Mouse (Mus musculus) adrenal gland, postnatal 10 days (tissue): ENCODE results near the gene Ift80. TPM values are rescaled to one million over a fixed set of nuclear protein-coding genes. Genes with fewer than 3 reads are reported as not detected.
"Not testable (repeated sequence)": the region's sequence is repeated elsewhere in the genome, so short reads cannot be mapped to it uniquely, and the experiment has no call there.

Experiments used
- DNase-seq: peaks from one replicate; pipeline ENCODE4 v3.0.0; 2021; ENCODE audit warnings: mixed read lengths
- microRNA-seq: library from miRNA; unstranded; fragments of <30 nt; microRNA quantifications from one replicate; pipeline ENCODE4 v1.2.0, GENCODE M21; 2021
- total RNA-seq, 2 experiments: library from RNA; stranded (reverse); gene quantifications; 2 replicates each; pipeline ENCODE4 v1.2.3; 2021

Gene Ift80
- total RNA-seq, 2 experiments from 2014 or later = 15.5 to 15.9 TPM

DNA sequence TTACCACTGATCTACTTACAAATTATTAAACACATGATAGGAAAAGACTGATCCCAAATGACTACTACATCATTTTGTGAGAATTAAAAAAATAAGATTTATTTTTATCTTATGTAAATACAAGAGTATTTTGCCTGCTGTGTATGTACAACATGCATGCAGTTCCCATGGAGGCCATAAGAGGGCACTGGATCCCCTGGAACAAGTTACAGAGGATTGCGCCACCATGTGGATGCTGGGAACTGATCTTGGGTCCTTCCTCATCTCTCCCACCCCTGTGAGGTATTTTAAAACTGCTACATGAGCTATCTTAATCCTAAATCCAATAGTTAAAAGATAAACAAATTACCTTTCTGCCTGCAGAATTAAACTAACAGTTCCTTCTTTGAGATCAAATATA is 68.9 kb downstream of the Ift80 start:
- no peak for DNase-seq

DNA sequence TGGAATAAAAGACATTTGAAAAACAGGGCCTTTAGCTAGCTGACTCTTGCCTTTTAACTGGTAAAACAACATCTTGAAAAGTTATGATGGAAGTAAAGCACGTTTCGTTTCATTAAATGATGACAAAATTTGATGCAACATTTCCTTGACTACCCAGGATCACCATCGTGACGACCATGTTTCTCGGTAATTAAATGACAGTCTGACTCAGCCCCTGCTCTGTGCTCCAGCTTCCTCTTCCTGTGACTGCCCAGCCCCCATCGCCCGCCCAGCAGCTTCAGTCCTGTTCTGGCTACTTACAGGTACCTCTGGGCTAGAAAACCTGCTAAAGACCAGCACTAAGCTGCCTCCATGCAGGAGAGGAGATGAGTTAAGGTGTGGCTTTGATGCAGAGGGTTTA is 70.1 kb downstream of the Ift80 start:
- DNase-seq = no peak

DNA sequence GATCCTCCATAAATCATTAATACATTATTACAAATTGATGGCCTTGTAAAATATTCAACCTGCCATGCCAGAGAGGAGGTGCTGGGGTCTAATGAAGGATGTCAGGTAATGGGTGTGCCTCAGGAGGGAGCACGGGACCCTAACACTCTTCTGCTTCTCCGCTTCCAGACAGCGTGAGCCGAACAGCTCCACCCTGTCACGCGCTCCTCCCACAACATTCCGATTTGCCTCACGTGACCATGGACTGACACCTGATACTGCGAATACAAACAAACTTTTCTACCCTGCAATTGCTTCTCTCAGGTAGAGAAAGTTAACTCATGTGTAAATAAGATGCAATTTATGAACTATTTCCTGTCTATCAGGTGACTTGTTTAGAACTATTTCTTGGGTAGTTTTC is 75.8 kb downstream of the Ift80 start:
- DNase-seq = no peak

DNA sequence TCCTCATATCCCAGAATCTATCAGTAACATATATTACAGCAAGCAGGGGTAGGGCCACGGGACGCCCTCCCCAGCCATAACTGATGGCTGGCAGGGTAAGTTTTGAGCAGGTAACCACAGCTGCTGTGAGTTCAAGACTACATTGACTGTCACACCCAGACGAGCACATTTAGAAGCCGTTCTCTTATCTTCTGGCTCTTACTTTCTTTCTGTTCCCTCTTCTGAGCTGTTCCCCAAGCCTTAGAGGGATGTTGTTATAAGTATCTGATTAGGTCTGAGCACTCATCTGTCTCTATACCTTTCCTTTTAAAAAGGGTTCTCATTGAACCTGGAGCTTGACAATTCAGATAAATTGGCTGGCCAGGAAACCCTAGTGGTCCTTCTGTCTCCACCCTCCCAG is 96.9 kb downstream of the Ift80 start:
- DNase-seq = no peak

DNA sequence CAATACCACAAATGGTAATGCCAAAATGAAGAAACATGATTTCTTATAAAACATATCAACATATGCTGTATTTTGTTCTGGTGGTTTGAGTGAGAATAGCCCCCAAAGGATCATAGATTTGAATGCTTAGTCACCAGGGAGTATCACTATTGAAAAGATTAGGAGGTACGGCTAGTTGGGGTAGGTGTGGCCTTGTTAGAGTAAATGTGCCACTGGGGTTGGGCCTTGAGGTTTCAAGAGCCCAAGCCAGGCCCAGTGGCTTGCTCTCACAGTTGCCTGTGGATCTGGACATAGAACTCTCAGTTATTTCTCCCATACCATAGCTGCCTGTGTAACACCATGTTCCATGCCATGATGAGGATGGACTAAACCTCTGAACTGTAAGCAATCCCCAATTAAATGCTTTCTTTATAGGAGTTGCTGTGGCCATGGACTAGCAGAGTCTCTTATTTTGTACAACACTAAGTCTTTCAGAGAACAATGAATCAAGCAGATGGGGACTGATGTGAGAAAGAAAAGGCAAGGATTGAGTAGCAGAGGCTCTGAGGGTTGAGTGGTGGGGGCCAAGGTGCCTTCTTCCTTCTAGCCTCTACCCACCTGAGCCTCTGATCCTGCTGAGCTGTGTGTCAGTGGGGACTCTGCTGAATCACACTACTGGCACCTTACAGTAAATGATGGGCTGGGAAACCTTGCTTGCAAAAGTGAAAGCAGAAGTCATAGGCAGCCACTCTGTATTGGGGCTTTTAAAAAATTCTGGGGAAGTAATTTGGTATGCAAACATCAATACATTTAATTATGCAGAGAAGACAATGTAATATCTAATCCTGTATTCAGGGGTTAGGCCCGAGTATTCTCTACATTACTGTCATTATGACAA is 99.2 kb downstream of the Ift80 start:
- DNase-seq = no peak

DNA sequence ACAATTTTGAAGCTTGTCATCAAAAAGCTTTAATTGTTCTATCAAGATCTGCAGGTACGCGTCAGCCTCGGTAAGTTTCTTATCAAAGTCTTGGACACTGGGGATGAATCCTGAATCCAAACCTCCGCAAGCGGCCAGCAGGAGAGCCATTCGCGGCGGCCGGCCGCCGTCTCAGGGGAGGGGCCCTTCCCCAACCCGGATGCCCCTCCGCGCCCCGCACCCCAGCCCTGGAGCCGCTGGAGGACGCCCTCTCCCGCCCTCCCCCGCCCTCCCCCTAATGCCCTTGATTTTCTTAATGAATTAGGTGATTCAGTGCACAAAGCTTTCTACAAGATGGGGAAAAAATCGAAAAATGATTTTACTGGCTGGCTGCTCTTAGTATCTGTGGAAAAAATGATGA is 101.7 kb downstream of the Ift80 start:
- not testable (repeated sequence) for DNase-seq

DNA sequence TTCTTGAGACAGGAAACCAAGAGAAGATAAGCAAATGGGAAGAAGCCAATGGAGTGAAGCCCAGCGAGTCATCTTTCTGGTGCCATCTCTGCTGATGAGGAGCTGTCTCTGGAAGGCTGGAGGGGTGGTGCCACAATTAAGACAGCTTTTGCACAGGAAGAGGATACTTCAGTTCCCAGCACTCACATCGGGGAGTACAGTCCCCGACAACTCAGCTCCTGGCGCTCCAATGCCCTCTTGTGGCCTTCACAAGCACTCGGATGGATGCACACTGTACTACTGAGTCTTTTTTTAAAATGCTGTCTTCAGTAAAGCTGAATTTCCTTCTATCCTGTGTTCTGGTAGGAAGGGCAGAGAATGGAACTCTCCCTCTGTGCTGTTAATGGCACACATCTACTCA is 107.2 kb downstream of the Ift80 start:
- DNase-seq = no peak

DNA sequence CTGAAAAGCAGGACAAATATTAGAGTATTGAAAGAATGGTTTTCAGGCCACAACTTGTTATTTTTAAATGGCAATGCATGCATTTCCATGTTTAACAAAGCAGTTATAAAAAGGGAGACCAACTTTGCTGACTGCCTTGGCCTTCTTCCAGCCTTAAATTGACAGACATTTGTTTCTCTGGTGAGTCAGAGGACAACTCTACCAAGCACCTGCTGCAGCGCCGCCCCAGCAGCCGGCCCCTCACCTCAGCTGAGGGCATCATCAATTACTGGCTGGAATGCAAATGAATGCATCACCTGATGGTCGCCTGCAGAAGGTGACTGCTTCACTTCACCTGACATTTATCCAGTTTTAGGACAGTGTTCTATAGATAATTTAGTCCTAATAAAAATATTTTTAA is 108.9 kb downstream of the Ift80 start:
- DNase-seq = no peak

DNA sequence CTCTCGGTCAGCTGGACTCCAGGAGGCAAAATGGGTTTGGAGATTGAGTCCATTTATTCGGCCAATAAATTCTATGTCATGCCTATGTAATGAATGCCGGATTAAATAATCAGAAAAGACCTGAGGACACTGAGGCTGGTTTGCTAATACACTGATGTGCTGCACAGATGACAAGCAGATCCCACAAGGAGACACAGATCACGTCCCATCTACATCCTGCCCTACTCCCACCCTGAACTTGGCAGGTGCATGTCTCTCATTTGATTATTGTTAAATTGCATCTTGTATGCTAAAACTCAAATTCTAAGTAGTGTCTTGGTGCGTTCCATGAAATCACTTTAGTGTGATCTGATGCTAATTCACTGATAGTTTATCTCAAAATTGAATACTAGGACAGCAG is 117.5 kb downstream of the Ift80 start:
- DNase-seq = no peak

DNA sequence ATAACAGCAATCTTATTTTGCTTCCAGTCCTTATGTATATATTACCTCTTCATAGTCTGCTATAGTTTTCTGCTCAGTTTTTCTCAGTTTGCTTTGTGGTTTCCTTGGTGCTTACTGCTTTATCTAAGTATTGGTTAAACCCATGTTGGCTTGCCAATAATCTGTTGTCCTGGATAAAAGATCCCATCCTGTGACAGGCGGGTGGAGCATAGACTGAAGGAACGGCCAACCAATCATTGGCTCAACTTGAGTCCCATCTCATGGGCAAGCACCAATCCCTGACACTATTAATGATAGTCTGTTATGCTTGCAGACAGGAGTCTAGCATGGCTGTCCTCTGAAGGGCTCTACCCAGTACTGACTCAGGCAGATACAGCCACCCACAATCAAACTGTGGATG is 130.3 kb downstream of the Ift80 start:
- DNase-seq = no peak

DNA sequence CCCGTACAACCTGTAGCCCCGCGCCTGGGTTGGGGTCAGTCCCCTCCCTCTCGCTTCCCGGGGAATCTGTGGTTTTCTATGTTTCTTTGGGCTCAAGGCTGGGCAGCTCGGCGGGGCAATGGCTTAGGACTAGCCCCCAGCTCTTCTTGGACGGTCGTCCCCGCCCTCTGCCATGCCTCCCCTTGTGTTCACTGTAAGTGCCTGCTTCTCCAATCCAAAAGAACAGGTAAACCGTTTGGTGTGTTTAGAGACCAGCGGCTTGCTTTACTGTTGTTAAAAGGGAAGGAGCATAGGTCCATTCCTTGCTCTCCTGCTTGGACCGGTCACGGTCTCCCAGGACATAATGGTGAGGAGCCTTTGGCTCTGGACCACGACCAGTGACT is 133.8 kb downstream of the Ift80 start:
- no peak for DNase-seq

DNA sequence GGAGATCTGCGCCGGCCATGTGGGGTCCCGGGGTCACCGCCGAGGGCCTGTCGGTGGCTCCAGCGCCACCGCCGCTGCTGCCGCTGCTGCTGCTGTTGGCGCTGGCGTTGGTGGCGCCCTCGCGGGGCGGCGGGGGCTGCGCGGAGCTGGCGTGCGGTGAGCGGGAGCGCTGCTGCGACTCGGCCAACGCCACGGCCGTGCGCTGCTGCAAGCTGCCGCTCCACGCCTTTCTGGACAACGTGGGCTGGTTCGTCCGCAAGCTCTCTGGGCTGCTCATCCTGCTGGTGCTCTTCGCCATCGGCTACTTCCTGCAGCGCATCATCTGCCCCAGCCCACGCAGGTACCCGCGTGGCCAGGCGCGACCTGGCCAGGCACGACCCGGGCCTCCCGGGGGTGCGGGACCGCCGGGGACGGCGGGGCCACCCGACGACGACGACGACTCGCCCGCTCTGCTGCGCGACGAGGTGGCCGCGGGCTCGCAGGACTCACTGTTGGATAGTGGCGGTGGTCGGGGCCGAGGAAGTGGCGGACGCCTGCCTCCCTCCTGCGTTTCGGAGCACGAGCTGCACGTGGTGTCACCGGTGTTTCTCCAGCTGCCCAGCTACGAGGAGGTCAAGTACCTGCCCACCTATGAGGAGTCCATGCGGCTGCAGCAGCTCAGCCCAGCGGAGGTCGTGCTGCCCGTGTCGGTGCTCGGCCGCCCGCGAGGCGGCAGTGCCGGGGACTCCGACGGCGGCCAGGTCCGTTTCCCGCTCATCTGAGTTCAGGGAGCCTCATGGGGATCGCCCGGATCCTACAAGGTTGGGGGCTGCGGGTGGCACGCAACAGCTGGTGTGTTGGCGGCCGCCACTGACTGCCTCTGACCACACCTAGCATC is 134.4 kb downstream of the Ift80 start:
- DNase-seq = peak; percentile 48

DNA sequence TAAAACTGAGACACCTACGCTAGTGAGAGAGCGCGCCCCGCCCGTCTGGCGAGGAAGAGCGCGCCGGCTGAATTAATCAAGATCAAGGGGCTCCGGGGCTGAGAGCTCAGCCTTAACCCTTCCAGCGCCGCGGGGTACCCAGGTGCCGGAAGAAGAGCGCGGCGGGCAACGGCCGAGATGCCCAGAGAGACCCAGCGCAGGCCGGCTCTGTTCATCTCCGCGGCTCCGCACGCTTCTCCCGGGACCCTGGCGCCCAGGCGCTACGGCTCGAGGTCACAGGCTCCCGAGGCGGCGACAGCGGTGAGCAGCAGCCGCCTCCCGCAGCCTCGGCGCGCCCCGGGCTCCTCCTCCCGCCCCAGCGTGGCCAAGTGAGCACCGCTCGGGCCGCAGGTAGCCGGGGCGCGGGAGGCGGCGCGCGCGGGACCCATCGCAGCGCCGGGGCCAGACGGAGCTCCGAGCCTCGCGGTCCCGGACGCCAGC is 135.1 kb downstream of the Ift80 start, which contains the start of gene 1110032F04Rik:
1110032F04Rik (plus strand) TSS at position 376 of the 480 bp plus-strand sequence.
- DNase-seq = peak; percentile 48

DNA sequence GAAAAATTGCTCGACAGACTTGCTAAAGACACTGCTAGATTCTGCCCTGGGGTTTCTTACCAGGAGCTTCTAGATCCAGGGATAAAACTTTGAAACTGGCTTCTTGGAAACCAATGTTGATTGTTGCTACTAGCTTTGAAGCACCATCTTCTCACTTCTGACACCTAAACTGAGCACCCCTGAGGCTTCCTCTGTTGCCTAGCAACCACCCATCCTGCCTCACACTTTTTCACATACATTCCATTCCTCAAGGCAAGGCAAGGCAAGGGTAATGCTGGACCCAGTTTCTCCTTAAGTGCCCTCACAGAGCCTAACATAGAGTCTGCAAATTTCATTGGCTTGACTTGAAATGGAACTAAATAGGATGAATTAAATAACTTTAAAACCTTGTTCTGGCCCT is 152.0 kb downstream of the Ift80 start:
- no peak for DNase-seq

DNA sequence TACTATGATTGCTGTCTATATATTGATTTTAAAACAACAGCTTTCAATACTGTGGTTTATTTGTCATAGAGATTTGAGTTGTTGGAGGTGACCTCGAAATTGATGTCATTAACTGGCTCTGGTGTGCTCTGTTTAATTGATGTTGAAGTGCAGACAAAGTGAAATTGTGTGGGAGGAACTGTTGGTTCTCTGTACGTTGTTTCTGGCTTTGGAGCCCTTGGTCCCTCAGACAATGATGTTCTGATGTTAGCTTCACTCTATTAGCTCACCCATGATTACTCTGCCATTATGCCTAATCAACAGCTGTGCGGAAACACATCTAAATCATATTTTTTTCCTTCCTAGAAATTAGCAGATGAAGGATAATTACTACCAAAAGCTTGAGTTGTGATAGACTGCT is 156.0 kb downstream of the Ift80 start:
- DNase-seq = no peak

DNA sequence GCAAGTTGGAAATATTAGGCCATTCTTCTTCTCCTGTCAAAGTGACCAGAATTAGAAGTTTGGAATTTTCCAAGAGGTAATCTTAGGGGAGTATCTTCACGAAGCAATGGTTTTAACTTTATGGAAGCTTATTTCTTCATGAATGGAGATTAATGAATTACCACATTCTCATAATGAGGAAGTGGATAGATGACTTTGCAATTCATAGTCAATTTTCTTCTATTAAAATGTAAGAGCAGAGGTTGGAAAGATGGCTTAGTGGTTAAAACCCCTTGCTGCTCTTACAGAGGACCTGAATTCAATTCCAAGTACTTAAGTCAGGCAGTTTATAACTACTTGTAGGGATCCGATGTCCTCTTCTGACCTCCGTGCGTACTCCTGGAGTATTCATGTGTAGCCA is 160.3 kb downstream of the Ift80 start:
- no peak for DNase-seq

Small RNA genes lying within 50 kb of the gene (microRNA-seq; reads per million reads assigned to microRNA genes)
- gene Mir15b = 3,098 reads per million, percentile 85 among the genes with 10 or more reads in this experiment
- 336 reads per million, percentile 60 among the genes with 10 or more reads in this experiment for gene Mir16-2

Other genes with a start within 250 kb of the Ift80 start
- under 1 TPM; 0.21 to 0.79 TPM for gene 1110032F04Rik, start 135.0 kb downstream of the Ift80 start, total RNA-seq
- gene Smc4, start 168 bp upstream of the Ift80 start, total RNA-seq = 10 to 100 TPM; 42.0 to 56.6 TPM
- 10 to 100 TPM; 16.7 to 19.6 TPM for gene Trim59, start 40.2 kb upstream of the Ift80 start, total RNA-seq
- 10 to 100 TPM; 52.9 to 61.2 TPM for gene Kpna4, start 122.5 kb upstream of the Ift80 start, total RNA-seq
- gene Arl14, start 217.8 kb upstream of the Ift80 start, total RNA-seq = not detected